Mouse (Mus musculus) heart, embryonic 13.5 days (tissue): ENCODE measurements around the gene Smok3a. TPM values are rescaled to one million over a fixed set of nuclear protein-coding genes. Genes with fewer than 3 reads are reported as not detected.
"Not testable (repeated sequence)": the region's sequence is repeated elsewhere in the genome, so short reads cannot be mapped to it uniquely, and the experiment has no call there.

Experiments used
- ATAC-seq: fragments of 200-750 bp; cut with Nextera tagmentation; 2 replicates; pipeline ENCODE4 v1.8.0; 2017; ENCODE audit warnings: moderate TSS enrichment; ENCODE audit not compliant: insufficient number of reproducible peaks, low FRiP score, low TSS enrichment; ENCODE audit errors: extremely low read depth
- H3K27ac ChIP-seq: fragments of 300-500 bp; sonication (generic); replicated peaks from 2 replicates; pipeline ENCODE4 v1.5.1; 2015; ENCODE audit warnings: moderate library complexity, mild to moderate bottlenecking, inconsistent platforms
- H3K27me3 ChIP-seq: fragments of 300-500 bp; sonication (generic); replicated peaks from 2 replicates; pipeline ENCODE4 v1.6.1; 2015; ENCODE audit warnings: mild to moderate bottlenecking, inconsistent platforms
- H3K36me3 ChIP-seq: fragments of 300-500 bp; sonication (generic); 2 replicates; pipeline ENCODE4 v1.6.1; 2015; ENCODE audit warnings: mild to moderate bottlenecking, inconsistent platforms
- H3K4me1 ChIP-seq: fragments of 300-500 bp; sonication (generic); 2 replicates; pipeline ENCODE4 v1.6.1; 2015; ENCODE audit warnings: inconsistent platforms
- H3K4me2 ChIP-seq: fragments of 300-500 bp; sonication (generic); 2 replicates; pipeline ENCODE4 v1.6.1; 2015; ENCODE audit warnings: inconsistent platforms, mild to moderate bottlenecking, moderate library complexity
- H3K4me3 ChIP-seq: fragments of 300-500 bp; sonication (generic); 2 replicates; pipeline ENCODE4 v1.5.1; 2015; ENCODE audit warnings: moderate library complexity, mild to moderate bottlenecking, inconsistent platforms
- H3K9ac ChIP-seq: fragments of 300-500 bp; sonication (generic); 2 replicates; pipeline ENCODE4 v1.6.1; 2015; ENCODE audit warnings: inconsistent platforms, mild to moderate bottlenecking, moderate library complexity
- H3K9me3 ChIP-seq: fragments of 300-500 bp; sonication (generic); 2 replicates; pipeline ENCODE4 v1.6.1; 2016; ENCODE audit warnings: inconsistent platforms
- WGBS: fragments of 180-500 bp; shearing (Covaris S2); methylation state at CpG from one replicate; pipeline ENCODE4 v1.1.7; 2015; ENCODE audit warnings: mixed read lengths; 5-methylcytosine and 5-hydroxymethylcytosine counted together
- polyA plus RNA-seq: library from polyadenylated mRNA; unstranded; fragments of >200 nt; fragmentation: Nextera tagmentation; extraction: Ambion mirVana; gene quantifications from 2 replicates; pipeline ENCODE4 v1.2.1, GENCODE M21; 2015

Smok3a gene
- polyA plus RNA-seq, 1 experiment from 2014 or later = not detected

GRCm38 (mm10) chr5:138016997-138017396 lies 4.1 kb upstream of the Smok3a start:
- Histone ChIP-seq H3K4me2 (no peak overlapping the region), H3K27me3 (no peaks in the 10 kb centered on the region), H3K4me1 (no peaks in the 10 kb centered on the region), H3K27ac (no peak overlapping the region), H3K9me3 (peaks cover 4% of the 10 kb centered on the region; the same call in 1 of the 2 replicates), H3K4me3 (no peak overlapping the region), H3K36me3 (no peaks in the 10 kb centered on the region), H3K9ac (no peak overlapping the region)
- ATAC-seq = no peak

DNA sequence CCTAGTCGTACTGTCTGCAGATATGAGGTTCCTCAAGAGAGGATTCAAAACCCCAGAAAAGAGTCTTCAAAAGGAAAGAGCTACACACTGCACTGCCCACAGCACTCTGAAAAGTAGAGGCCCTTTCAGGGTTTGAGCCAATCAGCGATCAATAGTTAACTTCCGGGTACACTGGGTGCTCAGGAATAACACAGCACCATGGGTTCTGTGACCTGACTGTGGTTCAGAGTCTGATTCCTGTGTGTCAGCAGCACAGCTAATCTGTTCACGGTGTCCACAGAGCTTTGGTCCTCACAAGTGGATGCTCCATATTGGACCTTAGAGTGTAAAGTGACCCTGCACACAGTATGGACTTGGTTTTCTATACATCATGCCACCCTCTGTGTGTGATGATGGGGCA lies 1.5 kb upstream of the Smok3a start:
- H3K4me2 ChIP-seq, H3K4me3 ChIP-seq, H3K27ac ChIP-seq, ATAC-seq, H3K9me3 ChIP-seq, H3K27me3 ChIP-seq, H3K9ac ChIP-seq, H3K36me3 ChIP-seq, H3K4me1 ChIP-seq: not testable (repeated sequence)
- 86% methylated on average over 4 of the region's 4 CpGs for WGBS

DNA sequence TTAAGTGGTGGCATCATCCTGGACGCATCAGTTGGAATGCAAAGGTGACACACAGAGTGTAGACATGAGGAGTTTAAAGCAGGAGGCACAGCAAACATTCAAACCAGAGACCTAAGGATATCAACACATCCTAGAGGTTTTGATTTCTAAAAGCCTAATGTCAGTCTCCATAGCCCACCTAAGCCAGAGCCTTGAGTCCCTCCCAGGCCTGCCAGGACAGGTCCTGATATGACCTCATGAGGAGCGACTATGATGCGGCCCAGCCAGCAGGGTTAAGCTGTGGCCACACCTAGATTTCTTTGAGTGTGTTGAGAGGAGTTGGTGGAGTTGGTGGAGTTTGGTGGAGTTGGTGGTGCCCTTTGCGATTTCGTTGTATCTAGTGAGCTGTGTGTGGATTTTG lies 31.8 kb downstream of the Smok3a start, which contains the start of gene Smok3c:
Smok3c (plus strand) TSS at position 301 of the 400 bp plus-strand sequence.
- H3K36me3 ChIP-seq, H3K9ac ChIP-seq, H3K4me1 ChIP-seq, H3K27me3 ChIP-seq, H3K27ac ChIP-seq, H3K9me3 ChIP-seq, ATAC-seq, H3K4me3 ChIP-seq, H3K4me2 ChIP-seq: not testable (repeated sequence)
- WGBS = no CpG with 5 or more reads among the region's 5 CpGs

GRCm38 (mm10) chr5:138073803-138074202 lies 52.7 kb downstream of the Smok3a start:
- no peaks in the 10 kb centered on the region for H3K36me3 ChIP-seq
- no peaks in the 10 kb centered on the region for H3K4me1 ChIP-seq
- 78% methylated on average over 4 of the region's 4 CpGs for WGBS
- no peak overlapping the region for H3K27ac ChIP-seq
- H3K9me3 ChIP-seq = no peaks in the 10 kb centered on the region
- no peak overlapping the region for H3K4me2 ChIP-seq
- no peaks in the 10 kb centered on the region for H3K27me3 ChIP-seq
- no peak for ATAC-seq
- H3K9ac ChIP-seq = no peak overlapping the region
- H3K4me3 ChIP-seq = no peak overlapping the region

DNA sequence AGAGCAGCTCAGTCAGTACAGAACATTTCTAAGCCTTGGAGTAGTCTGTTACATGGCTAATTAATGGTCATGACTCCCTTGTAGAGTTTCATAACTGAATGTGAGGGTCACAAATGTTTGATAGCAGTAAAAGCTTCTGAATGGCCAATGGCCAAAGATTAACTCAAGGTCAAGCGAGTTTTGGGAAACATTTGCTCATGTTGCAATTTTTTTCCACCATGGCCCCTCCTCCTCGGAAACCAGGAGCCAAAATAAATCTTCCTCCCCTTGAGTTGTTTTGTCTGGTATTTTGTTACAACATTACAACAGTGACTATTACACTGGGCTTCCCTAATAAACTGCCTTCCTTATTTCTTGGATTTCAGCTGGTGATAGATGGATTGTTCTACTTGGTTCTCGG lies 54.6 kb downstream of the Smok3a start:
- H3K4me3 ChIP-seq = no peak overlapping the region
- no peaks in the 10 kb centered on the region for H3K9me3 ChIP-seq
- H3K4me1 ChIP-seq = no peaks in the 10 kb centered on the region
- 58% methylated on average over 3 of the region's 3 CpGs for WGBS
- H3K9ac ChIP-seq = no peak overlapping the region
- no peak overlapping the region for H3K27ac ChIP-seq
- no peak overlapping the region for H3K4me2 ChIP-seq
- ATAC-seq = no peak
- no peaks in the 10 kb centered on the region for H3K27me3 ChIP-seq
- no peaks in the 10 kb centered on the region for H3K36me3 ChIP-seq

GRCm38 (mm10) chr5:138076148-138076547 lies 55.1 kb downstream of the Smok3a start:
- H3K4me2 ChIP-seq = no peak overlapping the region
- no peak for ATAC-seq
- H3K4me3 ChIP-seq = no peak overlapping the region
- no peaks in the 10 kb centered on the region for H3K9me3 ChIP-seq
- H3K36me3 ChIP-seq = no peaks in the 10 kb centered on the region
- H3K27ac ChIP-seq = no peak overlapping the region
- no peaks in the 10 kb centered on the region for H3K4me1 ChIP-seq
- H3K27me3 ChIP-seq = no peaks in the 10 kb centered on the region
- WGBS = 51% methylated on average over 2 of the region's 2 CpGs
- H3K9ac ChIP-seq = no peak overlapping the region

DNA sequence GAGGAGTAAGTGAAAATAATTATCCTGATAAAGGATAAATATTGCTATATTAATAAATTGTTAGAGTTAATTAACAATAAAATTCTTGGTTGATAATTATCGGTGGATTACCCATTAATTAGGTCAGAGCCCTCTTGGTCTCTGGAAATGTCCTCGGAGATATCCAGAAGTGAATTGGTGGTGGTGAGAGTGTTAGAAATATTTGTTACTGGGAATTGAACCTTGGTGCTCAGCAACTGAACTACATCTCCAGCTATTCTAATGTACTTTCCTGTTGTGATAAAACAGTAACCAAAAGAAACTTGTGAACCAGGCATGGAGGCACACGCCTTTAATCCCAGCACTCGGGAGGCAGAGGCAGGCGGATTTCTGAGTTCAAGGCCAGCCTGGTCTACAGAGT lies 59.4 kb downstream of the Smok3a start:
- no peak overlapping the region for H3K4me2 ChIP-seq
- H3K4me3 ChIP-seq = no peak overlapping the region
- ATAC-seq = no peak
- H3K27me3 ChIP-seq = no peaks in the 10 kb centered on the region
- H3K9me3 ChIP-seq = no peaks in the 10 kb centered on the region
- no peak overlapping the region for H3K27ac ChIP-seq
- 80% methylated on average over 5 of the region's 5 CpGs for WGBS
- H3K36me3 ChIP-seq = no peaks in the 10 kb centered on the region
- 0 out of 2 replicates have a peak, but pooled peaks cover 3% of the 10 kb centered on the region for H3K4me1 ChIP-seq
- no peak overlapping the region for H3K9ac ChIP-seq

DNA sequence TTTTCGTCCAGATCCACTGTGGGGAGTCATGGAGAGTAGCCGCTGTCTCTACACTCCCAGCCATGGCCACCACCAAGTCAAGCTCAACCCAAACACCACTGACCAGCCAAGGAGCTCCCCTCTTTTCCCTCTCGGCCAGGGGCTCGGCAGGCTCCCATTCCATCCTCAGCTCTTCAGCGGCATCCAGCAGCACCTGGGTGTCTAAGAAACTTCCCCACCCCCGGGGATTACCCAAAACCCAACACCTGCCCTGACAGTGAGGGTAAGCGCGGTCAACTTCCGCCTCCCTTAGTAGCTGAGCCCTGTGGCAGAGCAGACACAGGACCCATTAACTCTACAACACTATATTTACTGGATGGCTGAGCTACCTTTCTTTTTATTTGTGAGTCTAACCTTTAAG lies 60.4 kb downstream of the Smok3a start:
- Histone ChIP-seq H3K9ac (no peak overlapping the region), H3K4me2 (no peak overlapping the region), H3K27me3 (no peaks in the 10 kb centered on the region), H3K4me3 (no peak overlapping the region), H3K27ac (no peak overlapping the region), H3K36me3 (no peaks in the 10 kb centered on the region), H3K9me3 (no peaks in the 10 kb centered on the region), H3K4me1 (peaks cover 10% of the 10 kb centered on the region)
- no peak for ATAC-seq
- 79% methylated on average over 9 of the region's 9 CpGs for WGBS

- no peak overlapping the region for H3K27ac ChIP-seq
- no peaks in the 10 kb centered on the region for H3K27me3 ChIP-seq
- ATAC-seq = no peak
- no peak overlapping the region for H3K4me2 ChIP-seq
- WGBS = 62% methylated on average over 2 of the region's 2 CpGs
- H3K9me3 ChIP-seq = no peaks in the 10 kb centered on the region
- H3K9ac ChIP-seq = no peak overlapping the region
- H3K36me3 ChIP-seq = peaks cover 10% of the 10 kb centered on the region
- H3K4me3 ChIP-seq = no peak overlapping the region
- peaks cover 19% of the 10 kb centered on the region for H3K4me1 ChIP-seq
Measured at GRCm38 (mm10) chr5:138083318-138083900, 62.3 kb downstream of the Smok3a start.

DNA sequence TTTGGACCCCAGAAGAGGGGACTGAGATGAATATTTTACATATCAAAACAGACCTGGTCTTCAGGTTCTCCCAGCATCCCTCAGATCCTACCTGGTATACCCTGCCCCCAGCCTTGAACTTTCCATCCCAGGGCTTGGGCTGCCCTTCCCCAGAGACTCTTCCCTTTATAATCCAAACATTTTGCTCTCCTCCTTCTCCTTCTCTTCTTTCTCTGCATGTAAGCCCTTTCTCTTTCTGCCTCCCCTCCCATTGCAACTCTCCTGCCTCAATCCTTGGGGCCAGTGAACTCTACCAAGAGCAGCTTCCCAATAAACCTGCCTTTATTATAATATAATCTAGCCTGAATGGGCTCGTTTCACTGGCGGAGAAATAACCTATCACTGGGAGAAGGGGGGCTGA lies 62.9 kb downstream of the Smok3a start:
- H3K4me2 ChIP-seq = no peak overlapping the region
- 83% methylated on average over 2 of the region's 2 CpGs for WGBS
- no peak overlapping the region for H3K27ac ChIP-seq
- no peak for ATAC-seq
- H3K9me3 ChIP-seq = no peaks in the 10 kb centered on the region
- no peak overlapping the region for H3K9ac ChIP-seq
- peaks cover 19% of the 10 kb centered on the region for H3K4me1 ChIP-seq
- peaks cover 16% of the 10 kb centered on the region for H3K36me3 ChIP-seq
- no peak overlapping the region for H3K4me3 ChIP-seq
- H3K27me3 ChIP-seq = no peaks in the 10 kb centered on the region
